Mouse (Mus musculus) liver, embryonic 11.5 days (tissue): ENCODE results near the gene B3galt4. TPM values are rescaled to one million over a fixed set of nuclear protein-coding genes. Genes with fewer than 3 reads are reported as not detected.

Experiments used
- ATAC-seq: fragments of 200-750 bp; cut with Nextera tagmentation; replicated peaks from 2 replicates; pipeline ENCODE4 v1.8.0; 2017; ENCODE audit warnings: moderate number of reproducible peaks, mild to moderate bottlenecking, moderate TSS enrichment, moderate library complexity; ENCODE audit not compliant: low FRiP score
- DNase-seq: peaks from one replicate; pipeline ENCODE4 v3.0.0-alpha.2; 2017; ENCODE audit warnings: low spot score
- H3K27ac ChIP-seq: fragments of 300-500 bp; sonication (generic); 2 replicates; pipeline ENCODE4 v1.5.1; 2014; ENCODE audit warnings: mild to moderate bottlenecking, low read depth, low read length, control low read depth
- H3K27me3 ChIP-seq: fragments of 300-500 bp; sonication (generic); replicated peaks from 2 replicates; pipeline ENCODE4 v1.6.1; 2014; ENCODE audit warnings: low read length, mixed read lengths; ENCODE audit not compliant: control insufficient read depth, insufficient read depth
- H3K36me3 ChIP-seq: fragments of 300-500 bp; sonication (generic); 2 replicates; pipeline ENCODE4 v1.6.1; 2014; ENCODE audit warnings: mild to moderate bottlenecking, low read length, moderate library complexity, mixed read lengths; ENCODE audit not compliant: control insufficient read depth, insufficient read depth
- H3K4me1 ChIP-seq: fragments of 300-500 bp; sonication (generic); replicated peaks from 2 replicates; pipeline ENCODE4 v1.6.1; 2014; ENCODE audit warnings: low read length, mixed read lengths; ENCODE audit not compliant: control insufficient read depth, insufficient read depth
- H3K4me2 ChIP-seq: fragments of 300-500 bp; sonication (generic); 2 replicates; pipeline ENCODE4 v1.6.1; 2014; ENCODE audit warnings: mild to moderate bottlenecking, control low read depth, moderate library complexity
- H3K4me3 ChIP-seq: fragments of 300-500 bp; sonication (generic); 2 replicates; pipeline ENCODE4 v1.5.1; 2014; ENCODE audit warnings: low read depth, low read length, control low read depth
- H3K9ac ChIP-seq: fragments of 300-500 bp; sonication (generic); 2 replicates; pipeline ENCODE4 v1.6.1; 2014; ENCODE audit warnings: low read depth, low read length, control low read depth
- H3K9me3 ChIP-seq: fragments of 300-500 bp; sonication (generic); 2 replicates; pipeline ENCODE4 v1.6.1; 2016; ENCODE audit warnings: low read length, inconsistent platforms, mixed read lengths; ENCODE audit not compliant: control insufficient read depth
- WGBS: fragments of 180-500 bp; shearing (Covaris S2); extraction: QIAGEN DNeasy Blood & Tissue Kit; methylation state at CpG from one replicate; pipeline ENCODE4 v1.1.7; 2014; 5-methylcytosine and 5-hydroxymethylcytosine counted together
- polyA plus RNA-seq: library from polyadenylated mRNA; unstranded; fragments of >200 nt; fragmentation: Nextera tagmentation; extraction: Ambion mirVana; gene quantifications from 2 replicates; pipeline ENCODE4 v1.2.1, GENCODE M21; 2014

The B3galt4 gene
- polyA plus RNA-seq, 1 experiment from 2014 or later: 2.9 TPM

DNA sequence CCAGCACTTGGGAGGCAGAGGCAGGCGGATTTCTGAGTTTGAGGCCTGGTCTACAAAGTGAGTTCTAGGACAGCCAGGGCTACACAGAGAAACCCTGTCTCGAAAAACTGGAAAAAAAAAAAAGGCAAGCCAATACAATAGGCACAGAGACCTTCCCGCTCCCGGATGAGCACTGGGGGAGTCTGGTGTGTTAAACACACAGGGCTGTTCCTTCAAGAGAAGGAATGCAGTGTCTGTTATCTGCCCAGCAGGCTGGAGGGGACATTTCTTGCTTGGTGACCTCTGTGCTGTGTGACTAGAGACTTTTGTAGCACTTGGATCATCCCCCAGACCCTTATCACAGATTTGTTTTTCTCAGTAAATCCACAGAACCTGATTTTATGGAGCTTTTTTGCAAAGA, 49.6 kb downstream of the B3galt4 start:
- DNase-seq (no peak), ATAC-seq (no peak)
- Histone ChIP-seq H3K27me3 (no peaks in the 10 kb centered on the region), H3K4me1 (peaks cover 36% of the 10 kb centered on the region), H3K9me3 (no peaks in the 10 kb centered on the region), H3K4me2 (no peak overlapping the region), H3K27ac (no peak overlapping the region), H3K9ac (no peak overlapping the region), H3K4me3 (no peak overlapping the region), H3K36me3 (no peaks in the 10 kb centered on the region)
- 70% methylated on average over 4 of the region's 4 CpGs for WGBS

DNA sequence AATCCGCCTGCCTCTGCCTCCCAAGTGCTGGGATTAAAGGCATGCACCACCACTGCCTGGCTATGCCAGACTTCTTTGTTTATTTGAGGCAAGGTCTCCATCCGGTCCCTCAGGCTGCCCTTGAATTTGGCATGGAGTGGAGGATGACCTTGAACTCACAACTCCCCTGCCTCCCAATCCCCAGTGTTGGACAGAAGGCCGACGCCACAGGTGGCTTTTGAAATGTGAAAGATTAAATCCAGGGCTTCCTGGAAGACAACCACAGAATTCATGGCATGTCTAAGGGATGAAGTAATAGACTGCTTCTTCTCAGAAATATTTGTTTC, 50.3 kb downstream of the B3galt4 start:
- Histone ChIP-seq H3K27ac (no peak overlapping the region), H3K9ac (no peak overlapping the region), H3K4me1 (peaks cover 36% of the 10 kb centered on the region), H3K27me3 (no peaks in the 10 kb centered on the region), H3K36me3 (no peaks in the 10 kb centered on the region), H3K4me2 (no peak overlapping the region), H3K4me3 (no peak overlapping the region), H3K9me3 (no peaks in the 10 kb centered on the region)
- WGBS: 90% methylated on average over 4 of the region's 4 CpGs
- no peak for DNase-seq
- ATAC-seq: no peak

DNA sequence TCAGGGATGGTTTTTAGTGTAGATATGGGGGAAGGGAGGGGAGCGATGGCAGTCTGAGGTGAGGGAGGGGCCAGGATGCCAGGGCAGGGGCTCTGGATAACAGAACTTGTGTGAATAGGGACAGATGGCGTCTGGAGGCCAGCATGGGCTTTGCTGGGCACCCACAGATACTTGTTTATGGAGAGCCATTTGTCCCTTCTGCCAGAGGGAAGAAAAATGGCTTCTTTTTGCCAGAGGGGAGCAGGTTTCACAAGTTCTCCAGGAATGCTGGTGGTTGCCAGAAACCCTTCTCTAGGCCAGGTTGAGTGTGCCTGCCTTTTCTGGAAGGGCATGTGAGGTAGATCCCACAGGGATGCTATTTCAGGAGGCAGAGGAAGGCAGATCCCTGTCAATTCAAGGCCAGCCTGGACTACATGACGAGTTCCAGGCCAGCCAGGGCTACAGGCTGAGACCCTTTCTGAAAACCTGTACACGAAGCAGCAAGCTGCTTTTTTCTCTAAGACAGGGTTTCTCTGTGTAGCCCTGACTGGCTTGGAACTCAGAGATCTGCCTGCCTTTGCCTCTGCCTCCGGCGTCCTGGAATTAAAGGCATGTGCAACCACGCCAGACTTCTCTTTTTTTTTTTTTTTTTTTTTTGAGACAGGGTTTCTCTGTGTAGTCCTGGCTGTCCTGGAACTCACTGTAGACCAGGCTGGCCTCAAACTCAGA, 50.9 kb downstream of the B3galt4 start:
- H3K9ac ChIP-seq: peak overlapping the region; percentile 48
- peak overlapping the region; percentile 87 for H3K27ac ChIP-seq
- no peak for ATAC-seq

More for the DNA sequence above, 50.9 kb downstream of the B3galt4 start:
- Histone ChIP-seq H3K4me2 (peak overlapping the region; percentile 7), H3K27me3 (no peaks in the 10 kb centered on the region), H3K36me3 (no peaks in the 10 kb centered on the region), H3K4me1 (peaks cover 36% of the 10 kb centered on the region), H3K4me3 (no peak overlapping the region), H3K9me3 (no peaks in the 10 kb centered on the region)
- DNase-seq: no peak
- WGBS: 64% methylated on average over 7 of the region's 7 CpGs

Other genes starting within 250 kb of the B3galt4 start
- gene March2, start 232.8 kb downstream of the B3galt4 start, polyA plus RNA-seq: 92.1 and 95.7 TPM in 2 replicates
- gene Rab11b, start 191.0 kb downstream of the B3galt4 start, polyA plus RNA-seq: 184 and 199 TPM in 2 replicates
- gene Angptl4, start 169.7 kb downstream of the B3galt4 start, polyA plus RNA-seq: 28.1 and 31.9 TPM in 2 replicates
- gene Kank3, start 141.0 kb downstream of the B3galt4 start, polyA plus RNA-seq: 21.4 and 23.4 TPM in 2 replicates
- gene Rps28, start 126.9 kb downstream of the B3galt4 start, polyA plus RNA-seq: 1,026 and 1,173 TPM in 2 replicates
- 390 and 411 TPM in 2 replicates for gene Ndufa7, start 126.9 kb downstream of the B3galt4 start, polyA plus RNA-seq
- 44.1 and 49.7 TPM in 2 replicates for gene Cd320, start 108.4 kb downstream of the B3galt4 start, polyA plus RNA-seq
- not detected in 2 replicates for gene Gm7029, start 77.7 kb downstream of the B3galt4 start, polyA plus RNA-seq
- gene Kifc1, start 60.8 kb downstream of the B3galt4 start, polyA plus RNA-seq: 10.2 and 11.8 TPM in 2 replicates
- 1.8 and 2.2 TPM in 2 replicates for gene Platr17, start 46.4 kb downstream of the B3galt4 start, polyA plus RNA-seq
- 46.9 and 52.9 TPM in 2 replicates for gene Daxx, start 42.1 kb downstream of the B3galt4 start, polyA plus RNA-seq
- gene Tapbp, start 35.6 kb downstream of the B3galt4 start, polyA plus RNA-seq: 28.1 and 29.1 TPM in 2 replicates
- gene Zbtb22, start 35.6 kb downstream of the B3galt4 start, polyA plus RNA-seq: 12.4 and 13.0 TPM in 2 replicates
- 22.1 and 25.6 TPM in 2 replicates for gene Rgl2, start 21.9 kb downstream of the B3galt4 start, polyA plus RNA-seq
- 266 and 286 TPM in 2 replicates for gene Pfdn6, start 11.1 kb downstream of the B3galt4 start, polyA plus RNA-seq
- 62.6 and 67.0 TPM in 2 replicates for gene Wdr46, start 10.8 kb downstream of the B3galt4 start, polyA plus RNA-seq
- 47.2 and 49.1 TPM in 2 replicates for gene Vps52, start 4.3 kb upstream of the B3galt4 start, polyA plus RNA-seq
- gene Rps18, start 4.5 kb upstream of the B3galt4 start, polyA plus RNA-seq: 2,164 and 2,343 TPM in 2 replicates
- gene H2-K1, start 48.9 kb upstream of the B3galt4 start, polyA plus RNA-seq: 82.7 and 84.9 TPM in 2 replicates
- 3.4 and 5.5 TPM in 2 replicates for gene Ring1, start 73.2 kb upstream of the B3galt4 start, polyA plus RNA-seq
- gene H2-Ke6, start 76.6 kb upstream of the B3galt4 start, polyA plus RNA-seq: 34.2 and 45.1 TPM in 2 replicates
- 73.9 and 75.9 TPM in 2 replicates for gene Slc39a7, start 80.2 kb upstream of the B3galt4 start, polyA plus RNA-seq
- 30.8 and 31.5 TPM in 2 replicates for gene Rxrb, start 80.3 kb upstream of the B3galt4 start, polyA plus RNA-seq
- 0.61 and 0.67 TPM in 2 replicates for gene Col11a2, start 87.9 kb upstream of the B3galt4 start, polyA plus RNA-seq
- gene H2-Oa, start 140.9 kb upstream of the B3galt4 start, polyA plus RNA-seq: 0.26 and 0.56 TPM in 2 replicates
- 5.6 and 5.9 TPM in 2 replicates for gene H2-DMa, start 168.1 kb upstream of the B3galt4 start, polyA plus RNA-seq
- 86.1 and 90.8 TPM in 2 replicates for gene Brd2, start 171.1 kb upstream of the B3galt4 start, polyA plus RNA-seq
- 0.32 and 0.34 TPM in 2 replicates for gene H2-DMb2, start 191.8 kb upstream of the B3galt4 start, polyA plus RNA-seq
- 0.19 and 0.43 TPM in 2 replicates for gene H2-DMb1, start 201.6 kb upstream of the B3galt4 start, polyA plus RNA-seq
- 1.5 and 1.8 TPM in 2 replicates for gene Tap1, start 236.1 kb upstream of the B3galt4 start, polyA plus RNA-seq
- gene Psmb9, start 236.3 kb upstream of the B3galt4 start, polyA plus RNA-seq: 2.3 and 4.0 TPM in 2 replicates
- 8.4 and 10.3 TPM in 2 replicates for gene Psmb8, start 246.2 kb upstream of the B3galt4 start, polyA plus RNA-seq